Mouse (Mus musculus) R1 (cell line): ENCODE results near the gene Mdm2.

Experiments
- DNase-seq: peaks from one replicate; pipeline ENCODE4 v3.0.0-alpha.2; 2018; ENCODE audit warnings: low read depth, low spot score

The Mdm2 gene

GRCm38 (mm10) chr10:117643711-117644428 lies 66.7 kb downstream of the Mdm2 start:
- no peak for DNase-seq

- no peak for DNase-seq
Observed at GRCm38 (mm10) chr10:117643302-117643701, 67.3 kb downstream of the Mdm2 start.

DNA sequence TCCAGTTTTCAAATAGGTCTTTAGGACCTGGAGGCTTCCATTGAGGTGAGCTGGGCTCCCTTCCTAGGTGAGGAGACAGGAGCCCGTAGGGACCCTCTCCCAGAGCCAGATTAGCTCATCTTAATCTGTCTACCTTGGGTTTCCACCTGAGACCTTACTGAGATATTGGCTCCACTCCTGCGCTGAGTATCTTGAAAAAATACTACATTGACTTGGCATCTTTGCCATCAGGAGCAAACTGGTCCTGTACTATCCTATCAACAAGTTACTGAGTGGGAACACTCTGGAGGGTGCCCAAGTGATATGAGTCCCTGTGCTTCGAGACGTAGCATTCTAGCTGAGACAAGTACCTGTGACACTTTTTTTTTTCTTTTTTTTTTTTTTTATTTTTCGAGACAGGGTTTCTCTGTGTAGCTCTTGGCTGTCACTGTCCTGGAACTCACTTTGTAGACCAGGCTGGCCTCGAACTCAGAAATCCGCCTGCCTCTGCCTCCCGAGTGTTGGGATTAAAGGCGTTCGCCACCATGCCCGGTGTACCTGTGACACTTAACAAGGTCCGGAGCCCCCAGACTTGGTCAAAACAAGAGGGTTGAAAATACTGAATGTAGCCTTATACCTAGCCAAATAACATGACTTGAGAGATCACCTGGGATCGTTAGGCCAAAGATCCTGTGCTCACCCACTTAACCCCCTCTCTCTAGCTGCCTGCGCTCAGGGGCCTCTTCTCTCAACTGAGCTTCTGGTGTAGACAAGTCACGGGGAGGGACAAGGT lies 67.9 kb downstream of the Mdm2 start:
- DNase-seq: no peak

- DNase-seq: no peak
Observed at GRCm38 (mm10) chr10:117642201-117642450, 68.4 kb downstream of the Mdm2 start.

GRCm38 (mm10) chr10:117641400-117642200 lies 69.0 kb downstream of the Mdm2 start:
- DNase-seq: no peak

- DNase-seq: no peak
Observed at GRCm38 (mm10) chr10:117640595-117641078, 69.9 kb downstream of the Mdm2 start.

DNA sequence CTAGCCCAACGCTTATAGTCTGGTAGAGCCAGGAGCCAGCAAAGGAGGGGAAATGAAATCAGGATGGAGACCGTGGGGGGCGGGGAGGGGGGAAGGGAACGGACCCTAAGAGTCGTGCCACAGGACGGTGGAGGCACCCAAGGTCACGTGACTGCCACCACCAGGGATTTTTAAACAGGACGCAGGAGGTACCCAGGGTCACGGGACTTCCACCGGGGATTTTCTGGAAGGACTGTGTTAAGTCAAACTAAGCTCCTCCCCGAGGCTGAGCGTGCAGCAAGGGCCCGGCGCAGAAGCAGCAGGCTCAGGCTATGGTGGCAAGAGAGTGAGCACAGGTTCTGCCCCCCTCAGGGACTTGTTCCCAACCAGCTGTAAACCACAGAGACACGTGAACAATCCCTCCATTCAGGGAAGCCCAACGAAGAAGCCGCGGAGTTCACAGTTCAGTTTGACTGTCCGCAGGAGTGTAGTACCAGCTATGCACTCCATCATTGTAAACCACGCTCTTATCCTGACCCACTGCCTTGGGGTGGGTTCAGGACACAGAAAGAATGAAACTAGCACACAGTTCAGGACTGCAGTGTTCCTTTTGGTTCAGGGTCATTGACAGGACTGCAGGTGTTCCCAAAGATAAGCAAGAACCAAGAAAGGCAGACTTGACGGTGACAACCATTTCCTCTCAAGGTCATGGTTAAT lies 70.5 kb downstream of the Mdm2 start:
- peak; percentile 59 for DNase-seq

DNA sequence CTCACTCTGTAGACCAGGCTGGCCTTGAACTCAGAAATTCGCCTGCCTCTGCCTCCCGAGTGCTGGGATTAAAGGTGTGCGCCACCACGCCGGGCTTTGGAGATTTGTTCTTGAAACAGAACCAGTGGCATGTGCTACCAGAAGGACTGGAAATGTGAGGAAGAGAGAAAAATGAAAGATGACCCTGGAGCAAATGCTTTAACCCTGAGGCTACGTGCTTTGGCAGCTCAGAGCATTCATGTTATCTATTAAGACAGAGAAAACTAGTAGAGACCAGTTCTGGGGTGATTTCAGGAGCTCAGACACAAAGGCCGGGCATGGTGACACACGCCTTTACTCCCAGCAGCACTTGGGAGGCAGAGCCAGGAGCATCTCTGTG lies 71.3 kb downstream of the Mdm2 start:
- DNase-seq: no peak
